Mouse (Mus musculus) kidney, embryonic 15.5 days (tissue): ENCODE results near the gene Pthlh. TPM values are rescaled to one million over a fixed set of nuclear protein-coding genes. Genes with fewer than 3 reads are reported as not detected.
"Not testable (repeated sequence)": the region's sequence is repeated elsewhere in the genome, so short reads cannot be mapped to it uniquely, and the experiment has no call there.

Experiments used
- ATAC-seq: fragments of 200-750 bp; cut with Nextera tagmentation; replicated peaks from 2 replicates; pipeline ENCODE4 v1.8.0; 2017; ENCODE audit warnings: moderate TSS enrichment; ENCODE audit not compliant: low FRiP score
- H3K27ac ChIP-seq: fragments of 300-500 bp; sonication (generic); 2 replicates; pipeline ENCODE4 v1.5.1; 2015; ENCODE audit warnings: mild to moderate bottlenecking, inconsistent platforms
- H3K27me3 ChIP-seq: fragments of 300-500 bp; sonication (generic); 2 replicates; pipeline ENCODE4 v1.6.1; 2015; ENCODE audit warnings: inconsistent platforms
- H3K36me3 ChIP-seq: fragments of 300-500 bp; sonication (generic); 2 replicates; pipeline ENCODE4 v1.6.1; 2015; ENCODE audit warnings: inconsistent platforms
- H3K4me1 ChIP-seq: fragments of 300-500 bp; sonication (generic); 2 replicates; pipeline ENCODE4 v1.6.1; 2015; ENCODE audit warnings: inconsistent platforms
- H3K4me2 ChIP-seq: fragments of 300-500 bp; sonication (generic); 2 replicates; pipeline ENCODE4 v1.6.1; 2015; ENCODE audit warnings: moderate library complexity, mild to moderate bottlenecking, inconsistent platforms
- H3K4me3 ChIP-seq: fragments of 300-500 bp; sonication (generic); replicated peaks from 2 replicates; pipeline ENCODE4 v1.5.1; 2015; ENCODE audit warnings: mild to moderate bottlenecking, inconsistent platforms
- H3K9ac ChIP-seq: fragments of 300-500 bp; sonication (generic); 2 replicates; pipeline ENCODE4 v1.6.1; 2015; ENCODE audit warnings: mild to moderate bottlenecking, inconsistent platforms
- H3K9me3 ChIP-seq: fragments of 300-500 bp; sonication (generic); replicated peaks from 2 replicates; pipeline ENCODE4 v1.6.1; 2016; ENCODE audit warnings: inconsistent platforms
- WGBS: fragments of 180-500 bp; shearing (Covaris S2); methylation state at CpG from one replicate; pipeline ENCODE4 v1.1.7; 2015; ENCODE audit warnings: mixed read lengths; 5-methylcytosine and 5-hydroxymethylcytosine counted together
- polyA plus RNA-seq: library from polyadenylated mRNA; unstranded; fragments of >200 nt; fragmentation: Nextera tagmentation; extraction: Ambion mirVana; gene quantifications from 2 replicates; pipeline ENCODE4 v1.2.1, GENCODE M21; 2015

Pthlh gene
- polyA plus RNA-seq: 1.2 and 1.4 TPM in 2 replicates

DNA sequence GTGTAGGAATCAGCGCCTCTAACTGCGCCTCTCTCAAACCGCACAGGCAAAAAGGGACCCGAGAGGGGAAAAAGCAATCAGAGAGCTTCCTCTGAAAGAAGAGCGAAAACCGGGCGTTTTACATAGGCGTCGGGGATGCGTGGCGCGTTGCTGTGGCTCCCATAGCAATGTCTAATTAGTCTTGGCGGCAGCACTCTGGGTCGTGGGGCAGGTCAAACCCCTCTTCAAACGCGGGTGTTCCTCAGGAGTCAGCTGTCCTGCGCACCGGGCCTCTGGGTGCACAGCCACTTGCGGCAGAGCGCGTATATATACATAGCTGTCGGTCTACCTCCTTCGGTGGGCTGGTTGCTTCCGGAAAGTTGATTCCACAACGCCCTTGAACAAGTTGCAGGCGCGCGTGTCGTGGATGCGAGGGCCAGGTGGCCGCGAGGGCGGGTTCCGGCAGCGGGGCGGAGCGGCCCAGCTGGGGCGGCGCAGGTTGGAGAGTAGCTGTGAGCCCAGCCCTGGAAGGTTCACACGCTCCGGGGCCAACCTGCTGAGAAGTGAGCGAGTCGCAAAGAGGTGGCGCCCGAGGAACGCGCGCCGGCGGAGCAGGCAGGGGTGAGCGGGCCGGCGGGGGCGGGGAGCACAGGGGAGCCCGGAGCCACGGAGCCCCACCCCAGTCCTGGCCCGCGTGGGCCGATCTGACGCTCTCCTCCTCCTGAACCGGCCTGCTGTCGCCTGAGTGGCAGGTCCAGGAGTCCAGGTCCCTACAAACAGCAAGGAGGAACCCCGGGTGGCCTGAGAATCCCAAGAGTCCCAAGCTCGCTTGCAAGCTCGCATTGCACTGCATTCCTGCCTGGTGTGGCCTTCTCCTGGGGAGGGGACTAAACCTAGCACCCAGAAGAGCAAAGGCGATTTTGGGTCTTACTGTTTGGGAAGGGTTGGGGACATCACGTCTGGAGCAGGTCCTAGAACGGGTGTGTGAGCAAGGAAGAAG lies at the start of gene Pthlh:
Pthlh (minus strand) TSS at position 597 of the 979 bp plus-strand sequence.
- no peak within 1 kb of the TSS for H3K27ac ChIP-seq
- peak; percentile 90 for ATAC-seq
- H3K4me3 ChIP-seq: peak within 1 kb of the TSS; percentile 49
- H3K9ac ChIP-seq: peak within 1 kb of the TSS; percentile 6; the same call in 1 of the 2 replicates
- peaks cover 80% of the 10 kb centered on the region for H3K27me3 ChIP-seq
- H3K36me3 ChIP-seq: no peaks in the 10 kb centered on the region
- H3K9me3 ChIP-seq: no peaks in the 10 kb centered on the region
- peaks cover 21% of the 10 kb centered on the region for H3K4me1 ChIP-seq
- H3K4me2 ChIP-seq: peak within 1 kb of the TSS; percentile 90
- 1% methylated on average over 68 of the region's 68 CpGs for WGBS

DNA sequence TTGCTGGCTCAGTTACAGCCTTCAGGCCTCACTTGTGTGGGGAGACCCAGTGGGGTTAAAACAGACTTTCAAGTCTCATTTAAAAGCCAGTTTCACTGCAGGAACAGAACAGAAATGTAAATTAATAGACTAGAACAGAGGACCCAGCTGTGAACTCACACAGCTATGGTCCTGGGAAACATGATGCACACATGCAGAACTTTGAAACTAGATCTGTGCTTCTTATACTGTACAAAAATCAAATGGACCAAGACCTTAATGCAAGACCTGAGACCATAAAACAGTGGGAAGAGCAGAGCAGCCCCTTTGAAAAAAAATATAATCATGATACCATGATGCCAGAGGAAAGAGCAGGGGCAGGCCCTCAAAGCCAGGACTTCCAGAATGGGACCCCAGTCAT lies 49.3 kb upstream of the Pthlh start:
- H3K27ac ChIP-seq: peak overlapping the region; percentile 23; the same call in 1 of the 2 replicates
- peak; percentile 53; the same call in 1 of the 2 replicates for ATAC-seq
- H3K27me3 ChIP-seq: no peaks in the 10 kb centered on the region
- no peak overlapping the region for H3K9ac ChIP-seq
- no peak overlapping the region for H3K4me2 ChIP-seq
- H3K4me1 ChIP-seq: peaks cover 11% of the 10 kb centered on the region; the same call in 1 of the 2 replicates
- no peak overlapping the region for H3K4me3 ChIP-seq
- H3K9me3 ChIP-seq: no peaks in the 10 kb centered on the region
- no peaks in the 10 kb centered on the region for H3K36me3 ChIP-seq

DNA sequence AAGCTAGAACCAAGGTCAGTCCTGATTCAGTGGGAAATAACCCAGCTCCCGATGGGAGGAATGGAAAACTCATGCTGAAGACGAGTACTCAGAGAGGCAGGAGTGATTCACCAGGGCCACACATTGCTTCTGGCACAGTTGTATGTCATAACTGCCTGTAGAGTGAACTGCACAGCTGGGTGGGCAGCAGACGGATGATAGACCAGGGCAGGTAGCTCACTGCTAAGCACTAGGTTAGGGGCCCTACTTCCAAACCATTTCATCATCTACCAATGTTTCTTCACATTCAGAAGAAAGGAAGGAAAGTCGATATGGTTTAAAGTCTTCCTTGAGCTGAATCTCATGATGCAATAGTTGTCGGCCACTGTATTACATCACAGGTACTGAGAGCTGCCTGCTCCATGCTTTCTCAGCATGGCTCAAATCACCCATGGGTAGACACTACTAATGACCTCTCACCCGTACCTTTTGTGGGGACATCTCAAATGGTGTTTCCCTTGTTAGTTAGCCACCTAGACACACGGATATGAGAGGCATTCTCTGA lies 46.5 kb upstream of the Pthlh start:
- no peak for ATAC-seq
- H3K9ac ChIP-seq: no peak overlapping the region
- no peak overlapping the region for H3K27ac ChIP-seq
- no peaks in the 10 kb centered on the region for H3K36me3 ChIP-seq
- H3K4me2 ChIP-seq: no peak overlapping the region
- H3K4me3 ChIP-seq: no peak overlapping the region
- WGBS: 84% methylated on average over 7 of the region's 7 CpGs
- no peaks in the 10 kb centered on the region for H3K9me3 ChIP-seq
- H3K4me1 ChIP-seq: no peaks in the 10 kb centered on the region
- H3K27me3 ChIP-seq: no peaks in the 10 kb centered on the region

DNA sequence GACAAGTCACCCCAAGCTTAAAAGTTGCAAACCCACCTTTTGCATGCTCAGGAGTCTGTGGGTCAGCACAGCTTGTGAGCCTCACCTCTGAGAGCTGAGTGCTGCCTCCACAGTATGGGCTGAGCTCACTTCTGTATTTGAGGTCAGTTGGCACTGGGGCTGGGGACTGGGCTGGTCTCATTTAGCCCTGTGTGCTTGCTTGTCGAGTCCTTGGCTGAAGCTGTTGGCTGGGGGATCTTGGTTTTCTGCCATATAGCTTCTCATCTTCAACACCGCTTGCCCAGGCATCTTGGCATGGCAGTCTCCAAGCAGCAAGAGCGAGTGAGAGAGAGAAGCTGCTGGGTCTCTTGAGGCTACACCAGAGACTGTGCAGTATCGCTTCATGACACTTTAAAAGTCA lies 46.1 kb upstream of the Pthlh start:
- H3K9me3 ChIP-seq: no peaks in the 10 kb centered on the region
- no peak for ATAC-seq
- no peaks in the 10 kb centered on the region for H3K36me3 ChIP-seq
- 84% methylated on average over 4 of the region's 4 CpGs for WGBS
- H3K27ac ChIP-seq: no peak overlapping the region
- no peak overlapping the region for H3K4me2 ChIP-seq
- no peaks in the 10 kb centered on the region for H3K27me3 ChIP-seq
- H3K9ac ChIP-seq: no peak overlapping the region
- no peaks in the 10 kb centered on the region for H3K4me1 ChIP-seq
- H3K4me3 ChIP-seq: no peak overlapping the region

DNA sequence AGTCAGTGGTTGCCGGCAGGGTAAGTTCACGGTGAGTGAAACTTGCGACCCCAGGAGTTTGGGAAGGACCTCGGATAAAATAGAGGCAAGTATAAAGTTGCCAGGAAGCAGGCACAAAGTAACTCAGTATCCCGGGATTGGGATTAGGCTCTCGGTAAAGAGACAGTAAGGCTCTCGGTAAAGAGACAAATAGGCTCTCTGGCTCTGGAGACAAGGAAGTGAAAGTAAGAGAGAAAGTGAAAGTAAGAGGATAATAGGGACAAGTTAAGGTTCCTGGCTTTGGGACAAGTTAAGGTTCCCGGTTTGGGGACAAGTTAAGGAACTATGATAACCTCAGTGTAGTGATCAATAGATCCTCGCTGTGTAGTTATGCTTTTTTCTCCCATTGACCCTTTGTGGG lies 40.3 kb upstream of the Pthlh start:
- ATAC-seq, H3K4me1 ChIP-seq, H3K9me3 ChIP-seq, H3K4me2 ChIP-seq, H3K9ac ChIP-seq, H3K36me3 ChIP-seq, H3K27ac ChIP-seq, H3K27me3 ChIP-seq, H3K4me3 ChIP-seq: not testable (repeated sequence)
- WGBS: 76% methylated on average over 6 of the region's 9 CpGs

DNA sequence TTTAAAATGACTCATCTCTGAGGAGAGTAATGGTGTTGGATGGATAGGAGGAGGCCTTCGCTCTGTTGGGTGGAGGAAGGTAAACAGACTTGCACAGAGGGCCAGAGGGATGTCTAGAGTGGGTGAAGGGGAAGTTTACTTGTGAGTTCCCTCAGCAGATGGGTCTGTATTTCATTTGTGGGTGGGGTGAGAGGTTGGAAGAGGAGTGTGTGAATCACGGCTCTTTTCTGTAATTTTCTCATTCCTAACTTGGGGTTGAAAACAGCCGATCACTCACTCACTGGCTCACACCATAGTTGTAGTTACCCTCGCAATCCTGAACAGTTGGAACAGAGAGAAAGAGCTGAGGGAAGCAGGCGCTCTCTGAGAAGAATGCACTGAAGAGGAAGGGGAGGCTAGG lies 35.6 kb upstream of the Pthlh start:
- Histone ChIP-seq H3K9ac (no peak overlapping the region), H3K4me3 (no peak overlapping the region), H3K27ac (no peak overlapping the region), H3K27me3 (no peaks in the 10 kb centered on the region), H3K4me2 (no peak overlapping the region), H3K36me3 (no peaks in the 10 kb centered on the region), H3K9me3 (no peaks in the 10 kb centered on the region), H3K4me1 (no peaks in the 10 kb centered on the region)
- WGBS: 81% methylated on average over 5 of the region's 5 CpGs
- ATAC-seq: no peak

DNA sequence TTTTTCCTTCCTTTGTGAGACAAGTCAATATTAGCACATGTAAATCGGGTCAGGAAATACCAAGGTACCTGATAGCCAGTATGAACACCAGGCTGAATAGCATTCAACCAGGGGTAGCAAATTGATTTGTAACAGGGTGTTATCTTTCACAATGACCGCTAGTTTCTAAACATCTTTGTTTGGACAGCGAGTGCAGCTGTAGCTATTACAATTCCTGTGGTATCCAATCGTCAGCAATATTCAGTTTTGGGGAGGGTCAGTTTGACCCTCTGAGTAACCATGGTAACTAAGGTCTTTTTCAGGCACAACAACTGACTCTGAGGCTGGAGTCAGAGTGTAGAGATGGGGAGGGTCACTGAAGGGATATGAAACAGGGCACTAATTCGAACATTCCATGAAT lies 15.3 kb upstream of the Pthlh start:
- no peaks in the 10 kb centered on the region for H3K4me1 ChIP-seq
- H3K9ac ChIP-seq: no peak overlapping the region
- H3K27ac ChIP-seq: no peak overlapping the region
- WGBS: 58% methylated on average over 5 of the region's 5 CpGs
- ATAC-seq: no peak
- H3K27me3 ChIP-seq: no peaks in the 10 kb centered on the region
- no peak overlapping the region for H3K4me2 ChIP-seq
- H3K4me3 ChIP-seq: no peak overlapping the region
- H3K36me3 ChIP-seq: no peaks in the 10 kb centered on the region
- no peaks in the 10 kb centered on the region for H3K9me3 ChIP-seq

DNA sequence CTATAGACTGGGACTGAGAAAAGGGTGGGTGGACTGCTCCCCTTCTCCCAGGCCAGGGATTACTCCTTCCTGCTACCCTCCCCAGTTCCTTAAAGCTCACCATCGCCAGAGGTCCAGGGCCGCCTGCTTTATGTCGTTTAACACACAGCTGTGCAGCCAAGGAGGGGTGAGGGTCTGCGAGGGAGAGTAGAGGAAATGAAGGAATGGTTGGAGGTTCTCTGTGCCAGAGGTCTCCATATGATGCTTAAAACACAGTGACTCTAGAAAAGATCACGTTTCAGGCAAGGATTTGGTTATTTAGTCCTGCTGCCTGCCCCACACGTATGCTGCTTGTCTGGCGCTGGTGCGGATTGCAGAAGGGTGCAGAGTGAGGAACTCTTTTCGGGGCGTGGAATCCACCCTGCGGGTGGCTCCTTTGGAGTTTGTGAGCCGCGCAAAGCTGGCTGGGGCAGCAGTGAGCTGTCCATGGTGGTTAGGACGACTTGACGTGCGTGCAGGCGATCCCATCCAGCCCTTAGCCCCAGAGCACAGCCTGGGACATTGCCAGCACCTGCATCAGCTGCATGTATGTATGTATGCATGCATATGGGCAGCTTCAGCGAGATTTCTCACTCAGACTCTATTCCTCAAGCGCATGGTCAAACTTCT lies 4.3 kb upstream of the Pthlh start:
- Histone ChIP-seq H3K4me2 (peak overlapping the region; percentile 35; the same call in 1 of the 2 replicates), H3K4me3 (no peak overlapping the region), H3K9me3 (no peaks in the 10 kb centered on the region), H3K4me1 (peaks cover 16% of the 10 kb centered on the region), H3K36me3 (no peaks in the 10 kb centered on the region), H3K27ac (no peak overlapping the region), H3K27me3 (peaks cover 58% of the 10 kb centered on the region), H3K9ac (no peak overlapping the region)
- 3% methylated on average over 19 of the region's 19 CpGs for WGBS
- no peak; the same call in 1 of the 2 replicates for ATAC-seq

DNA sequence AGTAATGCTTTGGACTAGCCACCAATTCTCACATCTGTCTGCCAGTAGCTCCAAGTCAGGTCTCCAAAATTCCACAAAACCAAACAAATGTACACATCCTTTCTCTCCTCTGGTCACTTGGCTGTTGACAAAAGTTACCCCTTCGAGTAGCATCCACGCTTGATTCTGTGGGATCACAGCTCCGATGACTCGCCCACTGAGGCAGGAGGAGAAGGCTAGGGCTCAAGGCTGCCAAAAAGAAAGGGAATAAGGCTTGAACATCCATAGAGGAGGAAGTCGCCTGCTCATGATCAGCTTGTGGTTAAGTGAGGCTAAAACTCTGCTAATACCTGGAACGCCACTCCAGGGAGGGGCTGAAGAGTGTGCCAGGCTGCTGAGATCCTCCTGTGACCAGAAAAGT lies 2.5 kb upstream of the Pthlh start:
- WGBS: 81% methylated on average over 6 of the region's 6 CpGs
- Histone ChIP-seq H3K27me3 (peaks cover 74% of the 10 kb centered on the region), H3K9ac (no peak overlapping the region), H3K27ac (no peak overlapping the region), H3K4me1 (peaks cover 21% of the 10 kb centered on the region), H3K36me3 (no peaks in the 10 kb centered on the region), H3K4me3 (no peak overlapping the region), H3K4me2 (no peak overlapping the region), H3K9me3 (no peaks in the 10 kb centered on the region)
- no peak for ATAC-seq

DNA sequence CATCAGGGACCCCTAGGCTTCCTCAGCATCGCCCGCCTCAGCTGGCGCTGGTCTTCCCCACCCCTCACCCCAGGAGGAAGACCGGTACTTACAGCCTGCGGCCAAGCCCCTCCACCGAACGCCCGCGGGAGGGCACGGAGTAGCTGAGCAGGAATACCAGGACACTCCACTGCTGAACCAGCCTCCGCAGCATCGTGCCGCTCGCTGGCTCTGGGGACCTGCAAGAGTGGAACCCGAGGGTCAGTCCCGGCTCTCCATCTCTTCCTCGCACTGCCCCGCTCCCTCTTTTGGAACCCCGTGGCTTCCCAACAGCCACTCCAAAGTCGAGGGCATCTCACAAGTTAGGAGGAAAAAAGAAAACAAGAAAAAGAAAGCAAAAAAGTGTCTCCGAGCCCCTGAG lies 805 bp downstream of the Pthlh start:
- peak overlapping the region; percentile 90 for H3K4me2 ChIP-seq
- H3K36me3 ChIP-seq: no peaks in the 10 kb centered on the region
- peaks cover 74% of the 10 kb centered on the region for H3K27me3 ChIP-seq
- H3K27ac ChIP-seq: no peak overlapping the region
- peak overlapping the region; percentile 49 for H3K4me3 ChIP-seq
- ATAC-seq: peak; percentile 45
- peaks cover 17% of the 10 kb centered on the region for H3K4me1 ChIP-seq
- no peaks in the 10 kb centered on the region for H3K9me3 ChIP-seq
- H3K9ac ChIP-seq: peak overlapping the region; percentile 6; the same call in 1 of the 2 replicates
- 2% methylated on average over 21 of the region's 21 CpGs for WGBS

DNA sequence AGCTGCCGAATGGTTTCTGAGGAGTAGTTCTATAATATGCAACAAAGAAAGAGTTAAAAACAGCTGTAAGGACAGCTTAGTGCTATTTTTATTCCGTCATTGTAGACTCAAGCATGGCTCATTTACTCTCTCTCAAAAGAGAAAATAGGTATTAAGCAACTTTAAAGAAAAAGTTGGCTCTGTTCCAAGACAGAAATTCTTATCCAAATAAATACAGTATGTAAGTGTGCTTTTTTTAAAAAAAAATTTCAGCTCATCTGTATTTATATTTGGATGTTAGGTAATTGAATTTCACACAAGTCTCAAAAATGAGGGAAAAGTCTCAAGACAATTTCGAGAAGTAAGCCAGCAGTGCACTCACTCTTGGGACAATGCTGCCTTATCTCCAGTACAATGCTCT lies 2.4 kb downstream of the Pthlh start:
- no peak for ATAC-seq
- Histone ChIP-seq H3K9ac (no peak overlapping the region), H3K27me3 (peaks cover 59% of the 10 kb centered on the region), H3K9me3 (no peaks in the 10 kb centered on the region), H3K4me2 (no peak overlapping the region), H3K4me3 (no peak overlapping the region), H3K36me3 (no peaks in the 10 kb centered on the region), H3K27ac (no peak overlapping the region), H3K4me1 (peaks cover 14% of the 10 kb centered on the region)
- WGBS: 44% methylated on average over 3 of the region's 3 CpGs

DNA sequence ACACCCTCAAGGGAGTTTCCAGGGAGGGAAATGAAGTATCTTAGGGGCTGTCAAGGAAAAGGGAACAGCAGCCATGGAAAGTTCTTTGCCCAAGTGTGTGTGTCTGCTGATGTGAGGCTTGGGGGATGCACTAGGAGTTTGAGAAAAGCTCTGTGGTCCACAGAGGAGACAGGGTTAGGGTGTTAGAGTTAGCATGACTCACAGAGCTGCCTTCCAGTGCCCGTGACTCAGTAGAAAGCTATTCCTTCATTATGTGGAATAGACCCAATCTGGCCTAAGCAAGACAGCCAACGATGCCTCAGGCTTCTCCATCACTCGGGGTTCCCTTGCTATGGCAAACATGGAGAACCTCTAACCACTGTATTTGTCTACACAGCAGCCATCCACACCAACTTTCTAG lies 3.2 kb downstream of the Pthlh start:
- Histone ChIP-seq H3K36me3 (no peaks in the 10 kb centered on the region), H3K4me2 (no peak overlapping the region)
- ATAC-seq: no peak

More for the DNA sequence above, 3.2 kb downstream of the Pthlh start:
- no peak overlapping the region for H3K27ac ChIP-seq
- peaks cover 50% of the 10 kb centered on the region for H3K27me3 ChIP-seq
- no peak overlapping the region for H3K9ac ChIP-seq
- H3K9me3 ChIP-seq: no peaks in the 10 kb centered on the region
- no peak overlapping the region for H3K4me3 ChIP-seq
- 71% methylated on average over 3 of the region's 3 CpGs for WGBS
- peaks cover 14% of the 10 kb centered on the region for H3K4me1 ChIP-seq
